Mouse (Mus musculus) embryonic stem cell, embryonic (primary cell): Measurements from ENCODE around the gene Alyref2.

ENCODE experiments used
- CTCF ChIA-PET, 4 experiments: fragments of 300-600 bp in 2 of 4; fragments of 350-600 bp in 2 of 4; sonication (Branson Sonifier 250); formaldehyde crosslinking; loops; one replicate each; lab custom pipeline; 2022; ENCODE audit warnings: inconsistent platforms in 2 of 4; lab: Charles Lee
- POLR2A ChIA-PET, 4 experiments: fragments of 300-600 bp in 2 of 4; fragments of 350-600 bp in 2 of 4; sonication (Branson Sonifier 250); formaldehyde crosslinking; loops; one replicate each; lab custom pipeline; 2022; ENCODE audit warnings: antibody characterized with exemption in 4 of 4, inconsistent platforms in 1 of 4; lab: Charles Lee

The Alyref2 gene

GRCm38 (mm10) chr1:171477123-171477522, 26.2 kb upstream of the Alyref2 start:
- CTCF ChIA-PET = interaction anchor here in 3 of 4 experiments (0.5 to 2.9 kb wide), 12 partner anchors 14 to 687 kb away, joined by 3 to 17 read pairs (median 4); partner anchors contain the start of genes Klhdc9 (in 2 of the 3), Dedd (in 1 of the 3) and Tomm40l (in 1 of the 3)
- POLR2A ChIA-PET = interaction anchor here (0.5 to 5.9 kb wide), 41 partner anchors 8 to 1012 kb away, joined by 3 to 53 read pairs (median 4); partner anchors contain the start of genes Klhdc9 (in 4 of the 4), Alyref2 (in 3 of the 4), Usf1 (in 3 of the 4) and F11r (in 1 of the 4)

GRCm38 (mm10) chr1:171477758-171478545, 25.3 kb upstream of the Alyref2 start:
- CTCF ChIA-PET = interaction anchor here in 2 of 4 experiments (0.6 to 2.9 kb wide), 15 partner anchors 8 to 359 kb away, joined by 3 to 17 read pairs (median 5); partner anchors contain the start of genes Alyref2 (in 1 of the 2), Klhdc9 (in 1 of the 2) and Tomm40l (in 1 of the 2)
- POLR2A ChIA-PET = interaction anchor here (0.6 to 5.9 kb wide), 40 partner anchors 9 to 288 kb away, joined by 3 to 53 read pairs (median 5); partner anchors contain the start of genes Alyref2 (in 3 of the 4), Klhdc9 (in 3 of the 4), Usf1 (in 3 of the 4) and B4galt3 (in 1 of the 4)

- CTCF ChIA-PET = interaction anchor here (0.6 to 2.9 kb wide), 15 partner anchors 9 to 360 kb away, joined by 3 to 17 read pairs (median 5); partner anchors contain the start of genes Alyref2 (in 1 of the 4) and Klhdc9 (in 1 of the 4)
- POLR2A ChIA-PET = interaction anchor here in 3 of 4 experiments (0.8 to 5.9 kb wide), 24 partner anchors 9 to 228 kb away, joined by 3 to 53 read pairs (median 6); partner anchors contain the start of genes Klhdc9 (in 2 of the 3), Usf1 (in 2 of the 3), Alyref2 (in 1 of the 3) and B4galt3 (in 1 of the 3)
These were observed 24.3 kb upstream of the Alyref2 start for GRCm38 (mm10) chr1:171478968-171479367.

- ChIA-PET CTCF (interaction anchor here in 3 of 4 experiments (0.6 to 1.8 kb wide), 11 partner anchors 8 to 174 kb away, joined by 3 to 7 read pairs (median 3); partner anchors contain the start of genes Dedd (in 1 of the 3) and Usf1 (in 1 of the 3)), POLR2A (interaction anchor here in 3 of 4 experiments (0.5 to 2.6 kb wide), 37 partner anchors 8 to 405 kb away, joined by 3 to 14 read pairs (median 5); partner anchors contain the start of genes Alyref2 (in 3 of the 3), Klhdc9 (in 3 of the 3), Usf1 (in 2 of the 3) and Arhgap30 (in 1 of the 3))
These were observed 9.0 kb upstream of the Alyref2 start for GRCm38 (mm10) chr1:171494241-171494640.

GRCm38 (mm10) chr1:171495371-171495770, 7.9 kb upstream of the Alyref2 start:
- CTCF ChIA-PET = interaction anchor here in 3 of 4 experiments (0.6 to 1.8 kb wide), 9 partner anchors 15 to 173 kb away, joined by 3 to 7 read pairs (median 4); partner anchors contain the start of genes Arhgap30 (in 1 of the 3), Dedd (in 1 of the 3), Klhdc9 (in 1 of the 3) and Usf1 (in 1 of the 3)
- POLR2A ChIA-PET = interaction anchor here in 2 of 4 experiments (0.8 to 2.6 kb wide), 18 partner anchors 9 to 406 kb away, joined by 3 to 12 read pairs (median 4); partner anchors contain the start of genes Klhdc9 (in 1 of the 2) and Usf1 (in 1 of the 2)

- CTCF ChIA-PET = interaction anchor here in 2 of 4 experiments (1.2 to 1.4 kb wide), 3 partner anchors 20 to 178 kb away, joined by 3 to 5 read pairs (median 3); no protein-coding TSS in a partner anchor
These were observed 3.4 kb upstream of the Alyref2 start for GRCm38 (mm10) chr1:171499856-171500255.

GRCm38 (mm10) chr1:171501016-171501610, 2.2 kb upstream of the Alyref2 start:
- POLR2A ChIA-PET = interaction anchor here (0.5 to 5.1 kb wide), 81 partner anchors 9 to 788 kb away, joined by 3 to 86 read pairs (median 7); partner anchors contain the start of genes B4galt3 (in 3 of the 4), Klhdc9 (in 3 of the 4), Usf1 (in 3 of the 4) and Arhgap30 (in 2 of the 4)
- CTCF ChIA-PET = interaction anchor here in 3 of 4 experiments (0.6 to 4.2 kb wide), 40 partner anchors 10 to 390 kb away, joined by 3 to 45 read pairs (median 4); partner anchors contain the start of genes Arhgap30 (in 1 of the 3), B4galt3 (in 1 of the 3), F11r (in 1 of the 3) and Itln1 (in 1 of the 3)

More at GRCm38 (mm10) chr1:171499856-171500255, 3.4 kb upstream of the Alyref2 start:
- POLR2A ChIA-PET = interaction anchor here in 2 of 4 experiments (0.6 to 5.1 kb wide), 9 partner anchors 20 to 232 kb away, joined by 3 to 53 read pairs (median 3); partner anchors contain the start of genes Klhdc9 (in 1 of the 2) and Nectin4 (in 1 of the 2)

GRCm38 (mm10) chr1:171501636-171502080, 1.6 kb upstream of the Alyref2 start:
- ChIA-PET CTCF (interaction anchor here in 3 of 4 experiments (0.6 to 4.2 kb wide), 51 partner anchors 10 to 600 kb away, joined by 3 to 45 read pairs (median 4); partner anchors contain the start of genes Arhgap30 (in 1 of the 3), B4galt3 (in 1 of the 3), F11r (in 1 of the 3) and Itln1 (in 1 of the 3)), POLR2A (interaction anchor here (0.5 to 5.1 kb wide), 105 partner anchors 10 to 1870 kb away, joined by 3 to 86 read pairs (median 6); partner anchors contain the start of genes B4galt3 (in 3 of the 4), Klhdc9 (in 3 of the 4), Usf1 (in 3 of the 4) and Arhgap30 (in 2 of the 4))

GRCm38 (mm10) chr1:171502388-171503249, 659 bp upstream of the Alyref2 start:
- POLR2A ChIA-PET = interaction anchor here (0.5 to 5.1 kb wide), 154 partner anchors 8 to 1869 kb away, joined by 3 to 86 read pairs (median 4); partner anchors contain the start of genes B4galt3 (in 3 of the 4), Klhdc9 (in 3 of the 4), Usf1 (in 3 of the 4) and Arhgap30 (in 2 of the 4)
- CTCF ChIA-PET = interaction anchor here (0.5 to 4.2 kb wide), 44 partner anchors 8 to 601 kb away, joined by 3 to 45 read pairs (median 4); partner anchors contain the start of genes Arhgap30 (in 1 of the 4), F11r (in 1 of the 4), Itln1 (in 1 of the 4) and Klhdc9 (in 1 of the 4)

GRCm38 (mm10) chr1:171503592-171504291, 464 bp downstream of the Alyref2 start:
- ChIA-PET POLR2A (interaction anchor here (0.6 to 4.6 kb wide), 73 partner anchors 9 to 644 kb away, joined by 3 to 86 read pairs (median 5); partner anchors contain the start of genes F11r (in 3 of the 4), Itln1 (in 3 of the 4), Klhdc9 (in 3 of the 4) and B4galt3 (in 2 of the 4)), CTCF (interaction anchor here in 3 of 4 experiments (0.7 to 4.2 kb wide), 14 partner anchors 25 to 853 kb away, joined by 3 to 45 read pairs (median 4); no protein-coding TSS in a partner anchor)

- ChIA-PET POLR2A (interaction anchor here (0.6 to 4.6 kb wide), 33 partner anchors 8 to 235 kb away, joined by 3 to 86 read pairs (median 5); partner anchors contain the start of genes Klhdc9 (in 3 of the 4), B4galt3 (in 2 of the 4), F11r (in 2 of the 4) and Itln1 (in 2 of the 4)), CTCF (interaction anchor here in 2 of 4 experiments (0.8 to 4.2 kb wide), 8 partner anchors 26 to 222 kb away, joined by 3 to 45 read pairs (median 5); no protein-coding TSS in a partner anchor)
These were observed 1.3 kb downstream of the Alyref2 start for GRCm38 (mm10) chr1:171504586-171504985.

- ChIA-PET CTCF (interaction anchor here in 2 of 4 experiments (0.8 to 1.8 kb wide), 5 partner anchors 11 to 52 kb away, joined by 3 to 4 read pairs (median 3); no protein-coding TSS in a partner anchor), POLR2A (interaction anchor here in 2 of 4 experiments (1.7 to 2.5 kb wide), 2 partner anchors 9 to 10 kb away, joined by 5 to 13 read pairs; partner anchors contain the start of gene Alyref2 (in 2 of the 2))
These were observed 10.0 kb downstream of the Alyref2 start for GRCm38 (mm10) chr1:171513234-171513633.

GRCm38 (mm10) chr1:171513760-171514159, 10.5 kb downstream of the Alyref2 start:
- CTCF ChIA-PET = interaction anchor here in 2 of 4 experiments (1.0 to 1.8 kb wide), 3 partner anchors 12 to 52 kb away, joined by 3 to 4 read pairs (median 3); no protein-coding TSS in a partner anchor
- POLR2A ChIA-PET = interaction anchor here in 1 of 4 experiments (0.6 to 2.5 kb wide), 2 partner anchors 11 to 48 kb away, joined by 3 to 13 read pairs; partner anchors contain the start of gene Alyref2
